Mouse (Mus musculus): ENCODE results near the gene Psme1. TPM values are rescaled to one million over a fixed set of nuclear protein-coding genes. Genes with fewer than 3 reads are reported as not detected.

Psme1 gene
- polyA plus RNA-seq, 1 experiment = 71.9 TPM

DNA sequence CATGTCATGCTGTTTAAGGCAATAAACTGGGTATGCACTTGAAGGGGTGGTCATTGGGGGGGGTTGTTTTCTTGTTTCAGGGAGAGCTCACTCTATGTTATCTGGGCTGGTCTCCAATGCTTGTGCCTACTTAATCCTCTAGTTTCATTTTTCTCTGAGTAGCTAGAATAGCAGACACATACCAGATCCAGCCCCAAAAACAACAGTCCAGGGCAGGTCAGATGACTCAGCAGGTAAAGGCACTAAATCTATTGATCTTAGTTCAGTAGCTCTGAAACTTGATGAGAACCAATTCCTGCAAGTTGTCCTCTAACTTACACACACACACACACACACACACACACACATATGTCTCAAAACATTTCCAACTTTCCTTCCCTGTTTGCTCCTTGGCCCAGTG, 6.2 kb upstream of the Psme1 start:
- DNase-seq (ENCODE audit: low read depth) = no peak

DNA sequence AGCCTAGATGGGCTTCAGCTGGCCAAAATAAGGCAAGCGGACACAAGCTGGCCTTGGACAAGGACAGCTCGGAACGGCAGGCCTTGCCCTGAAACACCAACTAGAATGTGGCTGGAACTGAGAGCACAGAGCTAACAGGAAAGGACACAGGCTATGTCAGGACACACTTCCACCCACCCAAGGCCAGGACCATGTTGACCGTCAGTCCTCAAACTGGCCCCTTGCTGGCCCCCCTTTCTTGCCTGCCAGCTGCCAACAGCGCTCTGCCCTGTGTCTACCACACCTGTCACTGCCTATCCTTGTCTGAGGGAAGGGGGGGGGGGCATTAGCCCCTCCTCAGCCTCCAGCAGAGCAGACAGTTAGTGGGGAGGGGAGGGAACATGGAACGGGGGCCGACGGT, 2.6 kb upstream of the Psme1 start, which contains the start of gene Fitm1:
Gene Fitm1 (plus strand): TSS at position 316 of the 400 bp plus-strand sequence.
- DNase-seq (ENCODE audit: low read depth) = no peak

DNA sequence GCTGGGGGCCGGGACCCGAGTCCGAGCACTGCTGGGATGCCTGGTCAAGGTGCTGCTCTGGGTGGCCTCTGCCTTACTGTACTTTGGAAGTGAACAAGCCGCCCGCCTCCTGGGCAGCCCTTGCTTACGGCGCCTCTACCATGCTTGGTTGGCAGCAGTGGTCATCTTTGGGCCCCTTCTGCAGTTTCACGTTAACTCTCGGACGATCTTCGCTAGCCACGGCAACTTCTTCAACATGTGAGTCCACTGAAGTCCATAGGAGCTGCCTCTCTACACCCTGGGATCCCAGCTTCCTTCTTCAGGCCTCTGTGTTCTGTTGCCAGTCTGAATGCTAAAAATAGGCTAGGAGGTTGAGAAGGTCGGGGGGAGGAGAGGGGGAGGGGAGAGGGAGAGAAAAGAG, 2.2 kb upstream of the Psme1 start:
- no peak for DNase-seq (ENCODE audit: low read depth)

DNA sequence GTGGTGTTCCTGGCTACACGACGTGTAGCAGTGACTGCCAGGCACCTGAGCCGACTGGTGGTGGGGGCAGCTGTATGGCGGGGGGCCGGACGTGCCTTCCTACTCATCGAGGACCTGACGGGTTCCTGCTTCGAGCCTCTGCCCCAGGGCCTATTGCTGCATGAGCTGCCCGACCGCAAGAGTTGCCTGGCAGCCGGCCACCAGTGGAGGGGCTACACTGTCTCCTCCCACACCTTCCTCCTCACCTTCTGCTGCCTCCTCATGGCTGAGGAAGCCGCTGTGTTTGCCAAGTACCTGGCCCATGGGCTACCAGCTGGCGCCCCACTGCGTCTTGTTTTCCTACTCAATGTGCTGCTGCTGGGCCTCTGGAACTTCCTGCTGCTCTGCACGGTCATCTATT, 1.5 kb upstream of the Psme1 start:
- no peak for DNase-seq (ENCODE audit: low read depth)

DNA sequence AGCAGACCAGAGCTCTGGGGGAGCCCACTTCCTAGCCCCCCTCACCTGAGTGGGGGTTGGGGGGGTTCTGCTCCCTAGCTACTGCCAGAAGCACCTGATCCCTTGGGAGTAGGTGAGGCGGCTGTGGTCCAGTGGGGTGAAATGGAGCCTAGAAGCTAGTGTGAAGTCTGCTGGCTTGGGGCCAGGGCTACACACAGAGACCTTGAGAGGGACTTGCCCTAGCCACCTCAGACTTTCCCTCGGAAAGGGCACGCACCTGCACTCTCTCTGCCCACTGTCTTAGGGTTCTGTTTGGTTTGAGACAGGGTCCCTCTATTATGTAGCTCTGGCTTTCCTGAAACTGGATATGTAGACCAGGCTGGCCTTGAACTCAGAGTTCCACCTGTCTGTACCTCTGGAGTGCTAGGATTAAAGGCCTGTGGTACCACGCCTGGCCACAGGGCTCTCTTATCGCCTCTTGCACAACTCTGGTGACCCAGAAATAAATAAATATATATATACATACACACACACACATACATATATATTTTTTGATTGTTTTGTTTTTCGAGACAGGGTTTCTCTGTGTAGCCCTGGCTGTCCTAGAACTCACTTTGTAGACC, 846 bp downstream of the Psme1 start:
- DNase-seq (ENCODE audit: low read depth) = no peak

DNA sequence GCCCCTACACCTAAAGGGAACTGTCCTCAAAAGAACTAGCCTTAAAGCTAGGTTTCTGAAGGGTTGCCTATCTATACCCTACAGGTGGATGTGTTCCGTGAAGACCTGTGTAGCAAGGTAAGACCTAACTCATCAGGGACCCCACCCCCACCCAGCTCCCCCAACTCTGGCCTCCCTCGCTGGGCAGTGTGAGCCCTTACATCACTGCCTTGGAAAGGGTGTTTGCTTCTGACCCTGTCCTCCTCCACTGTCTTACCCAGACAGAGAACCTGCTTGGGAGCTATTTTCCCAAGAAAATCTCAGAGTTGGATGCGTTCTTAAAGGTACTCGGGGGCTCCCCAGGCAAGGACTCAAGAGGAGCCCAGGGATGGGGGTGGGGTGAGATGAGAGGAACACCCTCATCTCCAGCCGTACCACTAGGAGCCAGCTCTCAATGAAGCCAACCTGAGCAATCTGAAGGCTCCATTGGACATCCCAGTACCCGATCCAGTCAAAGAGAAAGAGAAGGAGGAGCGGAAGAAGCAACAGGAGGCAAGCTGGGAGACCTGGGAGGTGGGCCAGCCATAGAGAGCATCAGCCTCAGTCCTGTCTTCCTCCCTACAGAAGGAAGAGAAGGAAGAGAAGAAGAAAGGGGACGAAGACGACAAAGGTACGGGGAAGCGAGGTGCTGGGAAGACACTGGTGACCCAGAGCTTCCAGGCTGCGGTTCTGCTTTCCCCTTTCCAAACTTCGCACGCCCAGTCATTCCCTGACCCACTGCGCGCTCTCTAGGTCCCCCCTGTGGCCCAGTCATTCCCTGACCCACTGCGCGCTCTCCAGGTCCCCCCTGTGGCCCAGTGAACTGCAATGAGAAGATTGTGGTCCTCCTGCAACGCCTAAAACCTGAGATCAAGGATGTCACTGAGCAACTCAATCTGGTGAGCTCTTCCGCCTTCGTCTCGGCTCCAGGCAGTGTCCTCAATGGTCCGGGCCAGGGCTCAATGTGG, 1.9 kb downstream of the Psme1 start:
- no peak for DNase-seq (ENCODE audit: low read depth)

DNA sequence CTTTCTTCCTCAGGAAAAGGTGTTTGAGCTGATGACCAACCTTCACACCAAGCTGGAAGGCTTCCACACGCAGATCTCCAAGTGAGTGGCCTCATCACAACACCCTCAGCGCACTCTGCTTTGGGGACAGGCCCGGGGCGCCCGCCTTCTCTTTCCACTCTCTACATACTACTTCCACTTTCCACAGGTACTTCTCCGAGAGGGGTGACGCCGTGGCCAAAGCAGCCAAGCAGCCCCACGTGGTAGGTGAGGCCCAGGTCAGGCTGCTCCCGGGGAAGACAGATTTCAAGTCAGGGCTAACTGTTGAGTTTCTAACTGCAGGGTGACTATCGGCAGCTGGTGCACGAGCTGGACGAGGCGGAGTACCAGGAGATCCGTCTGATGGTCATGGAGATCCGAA, 2.8 kb downstream of the Psme1 start:
- DNase-seq (ENCODE audit: low read depth) = no peak

DNA sequence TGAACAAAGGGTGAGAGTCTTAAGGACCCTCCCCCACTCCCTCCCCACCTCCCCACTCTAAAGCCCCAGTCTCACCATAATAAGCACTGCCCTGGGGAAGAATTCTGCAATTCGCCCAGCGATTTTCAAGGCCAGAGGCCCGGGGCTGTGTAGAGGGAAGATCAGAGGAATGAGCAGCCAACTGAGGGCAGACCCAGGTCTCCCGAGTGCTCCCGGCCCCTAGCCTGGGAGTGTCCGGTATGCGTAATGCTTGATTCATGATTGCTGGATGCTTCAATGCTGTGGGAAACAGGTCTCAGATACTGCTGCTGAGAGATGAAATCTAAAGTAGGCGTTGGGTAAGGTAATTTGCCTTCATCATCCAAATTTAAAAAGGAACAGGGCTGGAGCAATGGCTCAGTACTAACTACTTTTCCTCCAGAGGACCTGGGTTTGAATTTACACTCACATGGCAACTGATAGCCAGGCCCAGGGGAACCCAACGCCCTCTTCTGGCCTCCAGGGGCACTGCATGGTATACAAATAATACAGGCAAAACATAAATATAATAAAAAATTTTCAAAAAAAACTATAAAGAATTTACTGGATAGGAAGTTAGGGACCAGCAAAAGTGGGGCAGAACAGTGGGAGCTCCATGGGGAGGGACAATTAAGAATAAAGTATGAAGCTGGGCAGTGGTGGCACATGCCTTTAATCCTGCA, 4.2 kb downstream of the Psme1 start:
- no peak for DNase-seq (ENCODE audit: low read depth)

DNA sequence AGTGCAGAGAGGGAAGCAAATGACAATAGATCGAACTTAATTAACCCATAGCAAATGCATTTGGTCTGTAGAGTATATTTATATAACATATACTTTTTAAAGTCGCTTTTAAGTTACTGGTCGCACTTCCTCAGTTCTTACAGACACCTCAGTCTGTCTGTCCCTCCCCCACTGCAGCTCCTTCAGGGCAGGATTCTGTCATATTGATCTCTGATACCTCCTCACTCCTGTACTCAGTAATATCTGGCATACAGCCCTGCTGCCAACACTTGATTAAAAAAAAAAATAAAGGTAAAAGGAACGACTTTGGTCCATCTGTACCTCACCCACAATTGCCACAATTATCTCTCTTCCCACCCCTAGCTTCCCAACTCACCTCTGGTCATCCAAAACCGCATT, 6.4 kb downstream of the Psme1 start:
- DNase-seq (ENCODE audit: low read depth) = no peak

DNA sequence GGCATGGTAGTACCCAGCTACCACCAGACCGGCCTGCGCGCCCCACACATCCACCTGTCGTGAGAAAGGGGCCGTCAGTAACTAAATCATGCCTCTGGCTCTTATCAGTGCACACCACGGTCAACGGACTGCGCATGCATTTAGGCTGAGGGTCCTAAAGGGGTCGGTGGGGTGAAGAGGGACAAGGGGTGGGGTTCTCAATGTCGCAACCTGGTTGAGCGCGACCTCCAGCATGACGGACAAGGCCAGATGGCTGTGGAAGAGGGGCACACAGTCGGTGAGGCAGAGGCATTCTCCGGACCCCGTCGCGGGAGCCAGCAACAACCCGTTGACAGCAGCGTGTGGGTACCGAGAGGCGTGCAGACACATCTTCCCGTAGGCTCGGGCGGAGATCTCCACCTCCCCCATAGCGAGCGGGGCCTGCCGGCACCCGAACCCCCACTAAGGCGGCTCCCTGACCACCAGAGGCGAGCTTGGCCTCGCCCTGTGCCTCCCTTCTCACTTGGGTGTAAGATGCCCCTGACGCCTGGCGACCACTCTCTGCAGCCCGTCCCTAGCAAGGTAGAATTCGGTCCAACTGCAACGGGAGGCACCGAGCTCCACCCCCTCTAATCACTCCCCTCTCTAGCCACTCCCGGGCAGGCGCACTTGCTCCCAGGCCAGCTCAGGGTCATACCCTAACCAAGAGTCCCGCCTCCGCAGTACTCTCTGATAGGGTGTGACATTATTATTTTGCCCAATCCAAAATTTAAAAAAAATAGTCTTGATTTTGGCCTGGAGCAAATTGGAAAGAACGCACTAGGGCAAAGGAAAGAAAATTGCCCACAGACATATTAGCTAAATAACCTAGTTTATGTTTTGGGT, 7.0 kb downstream of the Psme1 start, which contains the start of gene Emc9:
Gene Emc9 (minus strand): TSS at position 601 of the 864 bp plus-strand sequence.
- DNase-seq (ENCODE audit: low read depth) = no peak

DNA sequence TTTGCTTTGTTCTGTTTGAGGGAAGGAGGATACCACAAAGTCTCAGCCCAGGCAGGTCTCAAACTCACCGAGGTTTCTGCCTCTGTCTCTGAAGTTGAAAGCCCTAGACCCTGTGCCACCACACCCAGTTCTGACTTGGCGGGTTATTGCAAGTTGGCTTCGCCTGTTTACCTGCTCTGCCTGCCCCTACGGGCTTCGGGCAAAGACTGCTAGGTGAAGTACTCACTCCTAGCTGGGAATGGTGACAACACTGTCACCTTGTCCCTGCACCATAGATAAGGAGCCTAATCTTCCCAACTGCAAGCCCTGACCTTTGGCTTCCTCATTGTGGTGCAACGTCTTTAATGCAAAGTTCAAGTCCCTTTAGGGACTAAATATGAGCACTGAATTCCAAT, 7.6 kb downstream of the Psme1 start:
- DNase-seq (ENCODE audit: low read depth) = no peak

DNA sequence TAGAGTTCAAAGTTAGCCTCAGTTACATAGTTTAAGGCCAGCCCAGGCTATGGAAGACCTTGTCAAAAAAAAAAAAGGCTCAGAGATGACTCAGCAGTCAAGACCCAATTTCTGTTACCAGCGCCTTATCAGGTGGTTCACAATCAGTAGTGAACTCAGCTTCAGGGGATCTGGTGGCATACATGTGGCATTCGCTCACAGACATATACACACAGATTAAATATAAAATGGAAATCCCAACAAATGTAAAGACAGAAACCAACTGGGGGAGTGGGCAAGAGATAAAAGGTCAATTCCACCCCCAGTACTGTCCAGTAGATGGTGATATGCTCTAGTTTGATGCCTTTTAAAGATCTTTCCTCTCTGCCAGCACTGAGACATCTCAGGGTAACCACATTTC, 8.2 kb downstream of the Psme1 start:
- DNase-seq (ENCODE audit: low read depth) = no peak

DNA sequence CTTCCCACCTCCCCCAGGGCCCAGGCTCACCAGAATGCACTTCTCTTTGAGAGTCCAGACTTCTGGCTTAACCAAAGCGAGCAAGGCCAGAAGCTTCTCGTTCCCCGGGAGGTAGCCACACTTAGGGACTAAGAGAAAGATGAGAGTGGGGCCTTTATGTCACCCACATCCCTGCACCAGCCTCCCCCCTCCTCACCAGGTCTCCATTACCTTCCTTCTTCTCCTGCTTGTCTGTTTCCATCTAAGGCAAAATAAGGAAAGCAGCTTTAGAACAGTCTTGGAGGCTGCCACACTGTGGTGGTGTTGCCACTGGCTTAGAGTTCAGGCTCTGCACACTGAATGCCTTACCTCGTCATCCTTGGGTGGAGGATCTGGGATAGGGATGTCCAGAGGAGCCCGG, 11.3 kb downstream of the Psme1 start:
- DNase-seq (ENCODE audit: low read depth) = no peak

DNA sequence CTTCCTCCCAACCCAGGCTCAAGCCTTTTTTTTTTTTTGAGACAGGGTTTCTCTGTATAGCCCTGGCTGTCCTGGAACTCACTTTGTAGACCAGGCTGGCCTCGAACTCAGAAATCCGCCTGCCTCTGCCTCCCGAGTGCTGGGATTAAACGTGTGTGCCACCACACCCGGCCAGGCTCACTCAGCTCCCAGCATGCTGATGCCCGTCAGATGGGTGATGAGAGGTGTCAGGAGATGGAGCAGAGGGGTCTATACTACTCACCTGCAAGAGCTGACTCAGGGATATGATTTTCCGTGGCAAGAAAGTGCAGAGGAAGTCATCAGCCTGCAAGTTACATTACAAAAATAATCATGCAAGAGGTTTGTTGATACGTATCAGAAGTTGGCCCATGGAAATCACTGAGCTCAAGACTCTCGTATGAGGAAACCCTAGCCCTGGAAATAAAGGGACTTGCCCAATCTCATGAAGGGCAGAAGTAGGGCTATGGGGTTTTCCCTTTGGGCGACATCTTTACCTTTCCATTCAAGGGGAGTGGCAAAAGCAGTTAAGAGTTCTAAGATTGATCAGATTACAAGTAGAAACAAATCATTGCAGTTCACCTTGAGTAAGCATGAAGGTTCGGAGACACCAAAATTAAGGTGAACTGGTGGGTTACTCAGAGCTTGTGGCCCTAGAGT, 12.0 kb downstream of the Psme1 start:
- DNase-seq (ENCODE audit: low read depth) = peak; percentile 56

DNA sequence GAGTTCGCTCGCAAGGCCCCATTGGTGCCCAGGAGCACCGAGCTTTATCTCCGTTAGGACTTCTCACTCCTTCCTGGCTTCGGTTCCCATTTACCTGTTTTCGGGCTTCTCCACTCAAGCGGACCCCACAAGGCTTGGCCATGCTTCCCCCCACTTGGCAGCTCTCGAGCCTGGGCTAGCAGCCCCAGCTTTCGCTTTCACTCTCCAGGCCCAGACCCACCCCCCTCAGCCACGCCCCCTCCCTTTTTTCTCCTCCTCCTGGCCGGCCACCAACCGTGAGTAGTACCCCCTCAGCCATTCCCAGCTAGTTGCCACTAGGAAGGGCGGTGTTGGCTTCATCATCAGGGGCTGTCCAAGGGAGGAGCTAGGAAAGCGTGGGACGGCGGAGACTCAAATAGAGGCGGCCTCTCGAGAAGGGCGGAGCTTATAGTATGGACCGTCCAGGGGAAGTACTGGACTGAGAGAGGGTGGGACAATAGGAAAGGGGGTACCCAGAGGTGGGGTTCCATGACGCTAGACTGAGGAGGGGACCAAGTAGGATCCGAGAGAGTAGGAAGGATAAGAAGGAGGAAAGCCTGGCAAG, 12.9 kb downstream of the Psme1 start, which contains the start of gene Psme2:
Gene Psme2 (minus strand): TSS at position 366 of the 583 bp plus-strand sequence.
- DNase-seq (ENCODE audit: low read depth) = peak; percentile 87

DNA sequence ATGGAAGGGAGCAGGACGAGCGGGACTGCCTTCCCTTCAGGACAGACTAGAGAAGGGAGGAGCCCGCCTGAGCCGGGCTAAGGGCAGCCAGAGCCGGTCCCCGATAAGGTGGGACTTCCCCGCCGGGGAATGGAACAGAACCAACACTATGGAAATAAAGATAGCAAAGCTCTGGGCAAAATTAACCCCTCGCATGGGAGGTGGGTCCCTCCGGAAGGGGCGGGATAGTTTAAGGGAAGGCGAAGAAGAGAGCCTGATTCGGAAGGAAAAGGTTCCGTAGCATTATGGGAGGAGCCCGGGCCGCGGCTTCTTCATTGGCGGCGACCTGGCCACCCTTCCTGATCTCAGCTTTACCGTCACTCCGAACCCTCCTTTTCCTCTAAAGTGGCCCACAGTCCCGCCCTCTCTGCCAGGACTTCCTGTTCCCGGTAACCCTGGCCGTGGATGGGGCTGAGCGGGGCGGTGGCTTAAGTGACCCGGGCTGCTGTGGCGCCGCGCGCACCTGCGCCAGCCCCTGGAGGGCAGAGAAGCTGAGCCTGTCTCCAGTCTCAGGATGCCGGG, 13.5 kb downstream of the Psme1 start, which contains the start of gene Rnf31:
Gene Rnf31 (plus strand): TSS at position 378 of the 561 bp plus-strand sequence.
- DNase-seq (ENCODE audit: low read depth) = peak; percentile 57

DNA sequence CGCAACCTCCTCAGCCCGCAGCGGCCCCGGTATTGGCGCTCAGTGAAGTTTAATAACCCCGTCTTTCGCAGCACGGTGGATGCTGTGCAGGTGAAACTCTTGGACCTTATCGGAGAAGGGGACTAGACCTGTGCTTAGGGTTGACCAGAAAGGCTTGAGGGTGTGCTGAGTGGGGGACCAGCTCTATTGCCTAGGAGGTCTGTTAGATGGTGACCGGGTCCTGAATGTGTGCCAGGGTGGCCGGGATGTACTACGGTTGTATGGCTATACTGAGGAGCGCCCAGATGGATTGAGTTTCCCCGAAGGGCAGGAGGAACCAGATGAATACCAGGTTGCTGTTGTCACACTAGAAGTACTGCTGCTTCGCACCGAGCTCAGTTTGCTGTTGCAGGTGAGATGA, 14.3 kb downstream of the Psme1 start:
- DNase-seq (ENCODE audit: low read depth) = no peak

DNA sequence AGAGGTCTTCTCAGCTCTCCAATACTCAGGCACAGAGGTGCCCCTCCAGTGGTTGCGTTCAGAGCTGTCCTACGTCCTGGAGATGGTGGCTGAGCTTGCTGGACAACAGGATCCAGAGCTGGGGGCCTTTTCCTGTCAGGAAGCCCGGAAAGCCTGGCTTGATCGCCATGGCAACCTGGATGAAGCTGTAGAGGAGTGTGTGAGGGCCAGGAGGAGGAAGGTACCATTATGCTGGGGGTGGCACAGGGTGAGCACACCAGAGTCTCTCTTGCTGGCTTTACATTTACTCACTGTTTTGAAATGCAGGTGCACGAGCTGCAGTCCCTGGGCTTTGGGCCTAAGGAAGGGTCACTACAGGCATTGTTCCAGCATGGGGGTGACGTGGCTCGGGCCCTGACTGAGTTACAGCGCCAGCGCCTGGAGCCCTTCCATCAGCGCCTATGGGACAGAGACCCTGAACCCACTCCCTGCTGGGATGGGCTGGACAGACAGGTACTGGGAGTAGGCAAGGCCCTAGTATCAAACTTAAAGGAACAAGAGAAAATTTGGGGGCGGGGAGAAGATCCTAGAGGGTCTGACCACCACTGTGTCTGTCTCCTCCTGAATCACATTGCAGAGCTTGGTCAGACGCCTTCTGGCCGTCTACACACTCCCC, 18.2 kb downstream of the Psme1 start:
- no peak for DNase-seq (ENCODE audit: low read depth)
